Mouse (Mus musculus): ENCODE results near the gene Chpt1.
A peak's percentile ranks its signal among the peaks of the same experiment; 100 is the strongest.
"Not testable (repeated sequence)": the region's sequence is repeated elsewhere in the genome, so short reads cannot be mapped to it uniquely, and the experiment has no call there.

Gene Chpt1

DNA sequence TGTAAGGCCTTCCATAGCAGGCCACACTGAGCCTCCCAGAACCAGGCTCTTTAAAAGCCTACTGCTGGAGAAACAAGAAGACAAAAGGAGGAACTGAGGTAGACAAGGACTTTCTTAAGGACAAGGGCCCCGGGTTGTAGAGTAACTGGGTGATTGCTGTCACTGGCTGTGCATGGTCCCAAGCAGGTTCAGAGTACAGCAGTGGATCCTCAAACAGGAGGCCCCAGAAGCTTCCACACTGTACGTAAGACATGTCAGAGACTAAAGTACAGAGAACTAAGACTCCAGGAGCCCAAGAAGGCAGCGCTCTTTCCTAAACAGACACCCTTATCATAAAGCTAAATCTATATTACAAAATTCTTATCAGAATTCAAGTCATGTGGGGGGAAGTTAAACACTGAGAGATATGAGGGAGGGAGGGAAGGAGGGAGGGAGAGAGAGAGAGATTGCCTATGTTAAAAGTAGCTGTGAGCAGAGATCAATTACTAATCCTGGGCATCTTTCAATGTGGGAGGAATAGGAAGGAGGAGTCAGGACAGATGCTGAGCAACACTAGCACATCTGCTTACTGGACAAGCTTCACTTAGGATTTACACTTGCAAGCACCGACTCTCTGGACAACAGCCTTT is 8.8 kb downstream of the Chpt1 start:
- no peak for DNase-seq (ENCODE audit: low spot score in 2 of 2)

- no peak for DNase-seq (ENCODE audit: low spot score in 2 of 2)
These were observed 11.2 kb downstream of the Chpt1 start for GRCm38 (mm10) chr10:88492658-88493057.

- DNase-seq (ENCODE audit: low spot score in 2 of 2) = no peak
These were observed 12.2 kb downstream of the Chpt1 start for GRCm38 (mm10) chr10:88491632-88492031.

DNA sequence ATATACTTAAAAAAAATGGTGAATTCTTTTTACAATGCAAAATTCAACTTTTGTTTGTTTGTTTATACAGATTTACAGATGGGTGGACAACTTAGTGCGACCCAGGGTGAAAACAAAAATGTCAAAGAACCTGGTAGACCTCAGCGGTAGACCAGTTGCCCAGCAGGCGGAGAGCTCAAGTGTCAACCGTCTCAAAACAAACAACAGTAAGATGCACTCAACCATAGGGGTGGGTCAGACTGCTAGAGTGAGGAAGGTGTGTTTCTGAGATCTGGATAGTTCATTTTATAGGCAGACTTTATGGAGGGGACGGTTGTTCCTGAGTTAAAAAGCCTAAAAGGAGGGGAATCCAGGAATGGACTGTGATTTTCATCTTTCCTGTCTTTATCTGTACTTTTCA is 15.2 kb downstream of the Chpt1 start:
- no peak for DNase-seq (ENCODE audit: low spot score in 2 of 2)

- not testable (repeated sequence) for DNase-seq (ENCODE audit: low spot score in 2 of 2)
These were observed 21.0 kb downstream of the Chpt1 start for GRCm38 (mm10) chr10:88482866-88483265.

- DNase-seq (ENCODE audit: low spot score in 2 of 2) = no peak
These were observed 43.6 kb downstream of the Chpt1 start for GRCm38 (mm10) chr10:88460122-88460820.

- no peak for DNase-seq (ENCODE audit: low spot score in 2 of 2)
These were observed 44.3 kb downstream of the Chpt1 start, which contains the start of gene Sycp3 for GRCm38 (mm10) chr10:88459502-88459992. TSS of gene Sycp3 (plus strand) at chr10:88459569.

- no peak for DNase-seq (ENCODE audit: low spot score in 2 of 2)
These were observed 46.1 kb downstream of the Chpt1 start for GRCm38 (mm10) chr10:88457816-88458215.

DNA sequence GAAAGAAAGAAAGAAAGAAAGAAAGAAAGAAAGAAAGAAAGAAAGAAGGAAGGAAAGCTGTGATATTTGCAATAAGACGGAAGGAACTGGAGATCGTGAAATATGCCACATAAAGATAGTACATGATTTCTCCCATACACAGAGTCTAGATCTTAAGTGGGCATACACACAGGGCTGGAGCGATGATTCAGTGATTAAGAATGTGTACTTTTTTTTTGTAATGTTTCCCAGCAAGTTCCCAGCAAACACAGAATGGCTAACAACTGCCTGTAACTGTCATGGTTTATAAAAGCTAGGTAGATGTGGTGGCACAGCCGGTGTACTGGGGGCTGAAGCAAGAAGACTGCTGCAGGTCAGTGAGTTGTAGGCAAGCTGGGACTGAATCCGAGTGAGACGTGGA is 51.9 kb downstream of the Chpt1 start:
- no peak for DNase-seq (ENCODE audit: low spot score in 2 of 2)

- no peak for DNase-seq (ENCODE audit: low spot score in 2 of 2)
These were observed 52.7 kb downstream of the Chpt1 start for GRCm38 (mm10) chr10:88451221-88451620.

- DNase-seq (ENCODE audit: low spot score in 2 of 2) = no peak
These were observed 62.6 kb downstream of the Chpt1 start for GRCm38 (mm10) chr10:88441224-88441623.

DNA sequence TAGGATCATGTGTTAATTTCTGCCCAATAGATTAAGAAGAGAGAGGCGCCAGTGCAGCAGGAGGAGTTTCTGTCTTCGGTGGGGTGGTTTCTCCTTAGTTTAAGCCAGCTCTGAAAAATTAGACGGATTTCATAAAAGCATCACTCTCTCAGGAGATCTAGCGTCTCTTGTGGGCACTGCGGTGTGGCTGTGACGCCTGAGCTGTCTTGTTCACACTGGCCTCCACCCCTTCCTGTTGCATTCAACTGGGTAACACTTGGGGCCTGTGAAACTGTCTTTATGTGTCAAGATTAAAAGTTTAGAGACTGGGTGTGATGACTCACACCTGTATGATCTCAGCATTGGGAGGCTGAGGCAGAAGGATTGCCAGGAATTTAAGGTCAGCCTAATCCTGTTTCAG is 75.9 kb downstream of the Chpt1 start:
- DNase-seq (ENCODE audit: low spot score in 2 of 2) = no peak

DNA sequence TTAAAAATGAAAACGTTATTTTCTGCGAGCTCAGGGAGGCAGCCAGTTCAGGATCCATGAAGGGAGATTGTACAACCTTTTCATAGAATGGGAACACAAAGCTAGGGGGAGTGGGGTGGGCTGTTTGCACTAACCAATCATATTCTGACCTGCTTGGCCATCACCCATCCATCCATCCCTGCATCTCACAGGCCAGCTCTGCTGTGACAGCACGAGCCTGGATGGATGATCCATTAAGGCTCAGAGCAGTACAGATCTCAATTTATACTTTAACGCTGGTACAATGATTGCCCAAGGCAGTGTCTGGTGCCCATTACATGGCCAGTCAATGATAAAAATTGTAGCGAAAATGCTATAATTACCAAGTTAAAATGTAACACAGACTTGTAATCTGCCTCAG is 77.0 kb downstream of the Chpt1 start:
- no peak for DNase-seq (ENCODE audit: low spot score in 2 of 2)

DNA sequence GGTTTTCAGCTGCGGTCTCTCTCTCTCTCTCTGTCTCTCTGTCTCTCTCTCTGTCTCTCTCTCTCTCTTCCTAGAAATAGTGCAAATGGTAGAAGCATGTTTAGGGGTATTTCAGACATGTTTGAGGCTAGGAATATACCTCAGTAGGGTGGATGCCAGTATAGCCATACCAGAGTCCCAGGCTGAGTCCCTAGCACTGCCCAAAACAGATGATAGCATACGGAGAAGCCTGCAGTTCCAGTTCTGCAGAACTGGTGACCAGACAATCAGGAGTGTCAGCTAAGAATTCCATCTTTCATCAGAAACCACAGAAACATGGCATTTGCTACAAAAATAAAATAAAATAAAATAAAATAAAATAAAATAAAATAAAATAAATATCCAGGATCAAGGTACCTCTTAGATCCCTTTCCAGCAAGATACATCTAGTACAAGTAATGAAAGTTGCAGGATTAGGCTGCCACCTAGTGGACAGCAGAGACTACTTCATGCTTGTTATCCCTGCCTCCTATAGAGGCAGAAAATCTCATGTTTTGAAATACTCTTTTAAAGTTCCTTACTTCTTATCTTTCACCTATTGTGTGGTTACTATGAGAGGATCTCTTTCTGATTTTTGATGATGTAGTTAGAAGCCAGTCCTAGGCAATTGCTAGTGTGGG is 77.6 kb downstream of the Chpt1 start:
- peak in 1 of 2 experiments; percentile 37 for DNase-seq (ENCODE audit: low spot score in 2 of 2)

DNA sequence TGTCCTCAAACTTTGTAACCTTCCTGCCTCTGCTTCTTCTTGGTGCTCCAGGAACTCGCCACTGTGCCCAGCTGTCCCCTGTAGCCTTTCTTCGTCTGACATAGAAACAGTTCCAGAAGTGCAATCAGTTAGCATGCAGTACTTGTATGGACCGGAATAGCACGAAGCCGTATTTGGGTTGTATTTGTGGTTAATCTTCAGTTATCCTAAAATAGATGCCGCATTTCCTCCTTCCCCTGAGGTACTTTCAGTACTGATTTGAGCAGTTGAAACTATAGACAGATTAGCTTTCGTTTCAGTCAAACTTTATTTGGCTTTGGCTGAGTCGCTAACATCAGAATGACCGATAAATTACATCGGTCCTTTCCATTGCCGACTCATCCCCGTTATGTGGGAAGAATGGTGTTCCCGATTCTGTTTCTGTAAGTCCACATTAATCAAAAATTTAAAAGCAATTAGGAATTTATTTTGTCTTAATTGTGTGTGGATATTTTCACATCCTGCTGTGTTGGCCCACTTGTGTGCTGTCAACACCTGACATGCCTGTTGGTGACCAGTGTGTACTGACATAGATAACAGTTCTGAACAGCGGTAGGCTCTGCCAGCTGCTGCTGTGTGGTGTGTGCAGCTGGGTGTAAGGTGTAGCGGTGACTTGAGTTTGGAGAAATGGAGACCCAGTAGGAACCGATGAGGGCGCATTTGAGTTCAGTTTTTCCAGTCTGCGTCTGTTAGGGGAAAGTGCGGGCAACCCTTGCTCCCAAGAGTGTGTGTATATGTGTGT is 83.0 kb downstream of the Chpt1 start:
- no peak for DNase-seq (ENCODE audit: low spot score in 2 of 2)

- no peak for DNase-seq (ENCODE audit: low spot score in 2 of 2)
These were observed 83.7 kb downstream of the Chpt1 start for GRCm38 (mm10) chr10:88420141-88420541.

DNA sequence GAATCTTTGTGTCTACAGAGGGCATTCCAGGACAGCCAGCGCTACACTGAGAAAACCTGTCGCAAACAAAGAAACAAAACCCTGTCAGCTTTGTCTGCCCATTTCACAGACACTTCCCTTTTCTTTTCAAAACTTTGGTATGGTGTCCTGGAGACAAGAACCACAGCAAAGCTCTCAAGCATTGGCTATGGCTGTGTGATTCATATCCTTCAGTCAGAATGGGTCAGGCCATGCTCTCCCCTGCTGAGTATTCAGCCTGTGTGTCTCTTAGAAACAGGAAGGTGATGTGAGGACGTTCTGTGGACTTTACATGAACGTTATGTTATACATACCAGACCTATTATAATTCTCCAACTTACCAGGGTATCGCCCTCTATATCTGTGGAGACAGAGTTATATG is 86.2 kb downstream of the Chpt1 start:
- no peak for DNase-seq (ENCODE audit: low spot score in 2 of 2)

DNA sequence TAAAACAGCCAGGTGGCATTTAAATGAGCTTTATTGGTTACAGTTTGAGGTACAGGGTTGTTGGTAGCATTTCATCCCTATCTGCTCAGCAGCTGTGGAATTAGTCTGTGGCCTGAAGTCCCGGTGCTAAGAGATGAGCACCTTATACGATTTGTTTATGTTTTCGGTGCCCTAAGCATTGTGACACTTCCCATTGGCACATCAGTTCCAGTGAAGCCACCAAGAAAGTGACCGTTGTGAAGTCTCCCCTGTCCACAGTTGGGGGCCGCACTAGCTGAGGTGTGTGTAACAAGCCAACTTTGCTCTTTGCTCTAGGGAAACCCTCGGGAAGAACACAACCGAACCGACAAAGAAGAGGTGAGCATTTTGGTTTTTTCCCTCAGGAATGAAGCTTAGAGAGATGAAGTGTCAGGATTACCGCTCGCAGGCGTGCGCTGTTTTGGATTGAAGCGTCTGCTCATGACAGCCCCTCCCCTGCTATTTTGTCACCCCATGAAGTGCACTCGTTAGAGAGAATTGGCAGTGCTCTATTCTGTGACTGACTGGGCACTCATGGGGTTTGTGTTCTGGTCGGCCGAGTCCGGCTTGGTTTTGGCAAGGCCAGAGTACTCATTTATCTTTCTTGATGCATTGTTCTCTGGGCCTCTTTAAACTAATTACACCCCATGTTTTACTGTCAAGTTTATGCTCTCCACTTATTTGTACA is 91.4 kb downstream of the Chpt1 start:
- DNase-seq (ENCODE audit: low spot score in 2 of 2) = no peak

- no peak for DNase-seq (ENCODE audit: low spot score in 2 of 2)
These were observed 94.1 kb downstream of the Chpt1 start for GRCm38 (mm10) chr10:88409751-88410150.

- no peak for DNase-seq (ENCODE audit: low spot score in 2 of 2)
These were observed 95.8 kb downstream of the Chpt1 start for GRCm38 (mm10) chr10:88407875-88408631.

DNA sequence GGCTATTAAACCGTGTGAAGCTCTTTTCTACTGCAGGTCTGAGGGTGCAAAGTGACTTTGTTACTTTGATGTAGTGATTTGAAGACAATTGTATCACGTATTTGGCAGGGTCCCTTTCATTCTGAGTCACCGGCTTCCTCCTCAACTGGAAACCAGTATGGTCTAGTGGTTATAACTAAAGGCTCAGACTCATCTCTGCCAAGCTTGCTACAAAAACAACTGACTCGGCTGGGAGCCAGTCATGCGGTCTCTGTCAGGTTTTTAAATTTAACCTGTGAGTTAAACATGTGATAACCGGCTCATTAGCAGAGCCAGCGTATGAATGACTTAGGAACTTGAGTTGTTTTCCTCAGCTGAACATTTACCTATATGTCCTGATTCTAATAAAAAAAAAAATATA is 98.1 kb downstream of the Chpt1 start:
- DNase-seq (ENCODE audit: low spot score in 2 of 2) = no peak
